Mouse (Mus musculus): Measurements from ENCODE around the gene Ccdc62. TPM values are rescaled to one million over a fixed set of nuclear protein-coding genes. Genes with fewer than 3 reads are reported as not detected.

Ccdc62 gene
- polyA plus RNA-seq, 1 experiment from 2014 or later, result 5.5 TPM

GRCm38 (mm10) chr5:123978131-123978530, 47.7 kb downstream of the Ccdc62 start:
- H3K27ac ChIP-seq (ENCODE audit: low read depth), result no peak overlapping the region; the same call in 1 of the 2 replicates
- H3K4me1 ChIP-seq (replicated peaks; ENCODE audit: control insufficient read depth, insufficient read depth, low read length), result no peaks in the 10 kb centered on the region; the same call in 1 of the 2 replicates
- H3K4me2 ChIP-seq (ENCODE audit: low read length), result 0 out of 2 replicates have a peak overlapping the region, but pooled peaks have one; percentile 11

GRCm38 (mm10) chr5:123979221-123979979, 48.9 kb downstream of the Ccdc62 start:
- Histone ChIP-seq H3K9me3 (ENCODE audit: control insufficient read depth, low read length) (no peaks in the 10 kb centered on the region), H3K9ac (ENCODE audit: low read length) (no peak overlapping the region), H3K27ac (ENCODE audit: low read depth) (no peak overlapping the region)

More at GRCm38 (mm10) chr5:123978131-123978530, 47.7 kb downstream of the Ccdc62 start:
- Histone ChIP-seq H3K4me3 (ENCODE audit: low read depth, low read length) (no peak overlapping the region), H3K27me3 (replicated peaks; ENCODE audit: control insufficient read depth, insufficient read depth, low read length) (peaks cover 17% of the 10 kb centered on the region), H3K9ac (ENCODE audit: low read length) (no peak overlapping the region), H3K9me3 (ENCODE audit: control insufficient read depth, low read length) (no peaks in the 10 kb centered on the region), H3K36me3 (ENCODE audit: control insufficient read depth, insufficient read depth, low read length) (no peaks in the 10 kb centered on the region)
- ATAC-seq (replicated peaks; ENCODE audit: low FRiP score, low TSS enrichment, low read depth), result no peak
- DNase-seq (ENCODE audit: low spot score), result no peak
- WGBS, result 77% methylated on average over 5 of the region's 5 CpGs

GRCm38 (mm10) chr5:123979980-123980369, 49.5 kb downstream of the Ccdc62 start:
- 61% methylated on average over 4 of the region's 4 CpGs for WGBS
- Histone ChIP-seq H3K27ac (ENCODE audit: low read depth) (no peak overlapping the region), H3K4me1 (replicated peaks; ENCODE audit: control insufficient read depth, insufficient read depth, low read length) (no peaks in the 10 kb centered on the region; the same call in 1 of the 2 replicates), H3K4me3 (ENCODE audit: low read depth, low read length) (no peak overlapping the region), H3K9me3 (ENCODE audit: control insufficient read depth, low read length) (no peaks in the 10 kb centered on the region), H3K27me3 (replicated peaks; ENCODE audit: control insufficient read depth, insufficient read depth, low read length) (peaks cover 6% of the 10 kb centered on the region), H3K4me2 (ENCODE audit: low read length) (no peak overlapping the region), H3K36me3 (ENCODE audit: control insufficient read depth, insufficient read depth, low read length) (no peaks in the 10 kb centered on the region), H3K9ac (ENCODE audit: low read length) (no peak overlapping the region)
- DNase-seq (ENCODE audit: low spot score) (no peak), ATAC-seq (replicated peaks; ENCODE audit: low FRiP score, low TSS enrichment, low read depth) (no peak)

More at GRCm38 (mm10) chr5:123979221-123979979, 48.9 kb downstream of the Ccdc62 start:
- Histone ChIP-seq H3K27me3 (replicated peaks; ENCODE audit: control insufficient read depth, insufficient read depth, low read length) (peaks cover 11% of the 10 kb centered on the region), H3K4me3 (ENCODE audit: low read depth, low read length) (no peak overlapping the region), H3K4me2 (ENCODE audit: low read length) (no peak overlapping the region), H3K4me1 (replicated peaks; ENCODE audit: control insufficient read depth, insufficient read depth, low read length) (no peaks in the 10 kb centered on the region; the same call in 1 of the 2 replicates), H3K36me3 (ENCODE audit: control insufficient read depth, insufficient read depth, low read length) (no peaks in the 10 kb centered on the region)
- no peak for ATAC-seq (replicated peaks; ENCODE audit: low FRiP score, low TSS enrichment, low read depth)
- DNase-seq (ENCODE audit: low spot score), result no peak
- WGBS, result 74% methylated on average over 18 of the region's 18 CpGs

GRCm38 (mm10) chr5:123980521-123981249, 50.2 kb downstream of the Ccdc62 start:
- Histone ChIP-seq H3K36me3 (ENCODE audit: control insufficient read depth, insufficient read depth, low read length) (no peaks in the 10 kb centered on the region), H3K4me2 (ENCODE audit: low read length) (no peak overlapping the region)

GRCm38 (mm10) chr5:123981250-123981554, 50.7 kb downstream of the Ccdc62 start:
- H3K27ac ChIP-seq (ENCODE audit: low read depth), result no peak overlapping the region
- H3K4me2 ChIP-seq (ENCODE audit: low read length), result no peak overlapping the region
- H3K9ac ChIP-seq (ENCODE audit: low read length), result no peak overlapping the region
- 78% methylated on average over 6 of the region's 6 CpGs for WGBS
- no peaks in the 10 kb centered on the region for H3K27me3 ChIP-seq (replicated peaks; ENCODE audit: control insufficient read depth, insufficient read depth, low read length)
- DNase-seq (ENCODE audit: low spot score) (no peak), ATAC-seq (replicated peaks; ENCODE audit: low FRiP score, low TSS enrichment, low read depth) (no peak)
- no peaks in the 10 kb centered on the region for H3K9me3 ChIP-seq (ENCODE audit: control insufficient read depth, low read length)
- H3K4me3 ChIP-seq (ENCODE audit: low read depth, low read length), result no peak overlapping the region
- H3K36me3 ChIP-seq (ENCODE audit: control insufficient read depth, insufficient read depth, low read length), result no peaks in the 10 kb centered on the region
- H3K4me1 ChIP-seq (replicated peaks; ENCODE audit: control insufficient read depth, insufficient read depth, low read length), result no peaks in the 10 kb centered on the region; the same call in 1 of the 2 replicates

More at GRCm38 (mm10) chr5:123980521-123981249, 50.2 kb downstream of the Ccdc62 start:
- H3K4me1 ChIP-seq (replicated peaks; ENCODE audit: control insufficient read depth, insufficient read depth, low read length), result no peaks in the 10 kb centered on the region; the same call in 1 of the 2 replicates
- no peaks in the 10 kb centered on the region for H3K27me3 ChIP-seq (replicated peaks; ENCODE audit: control insufficient read depth, insufficient read depth, low read length)
- no peaks in the 10 kb centered on the region for H3K9me3 ChIP-seq (ENCODE audit: control insufficient read depth, low read length)
- DNase-seq (ENCODE audit: low spot score), result no peak
- H3K4me3 ChIP-seq (ENCODE audit: low read depth, low read length), result no peak overlapping the region
- H3K27ac ChIP-seq (ENCODE audit: low read depth), result no peak overlapping the region
- WGBS, result 74% methylated on average over 9 of the region's 9 CpGs
- ATAC-seq (replicated peaks; ENCODE audit: low FRiP score, low TSS enrichment, low read depth), result no peak
- no peak overlapping the region for H3K9ac ChIP-seq (ENCODE audit: low read length)

- 76% methylated on average over 11 of the region's 11 CpGs for WGBS
- Histone ChIP-seq H3K36me3 (ENCODE audit: control insufficient read depth, insufficient read depth, low read length) (no peaks in the 10 kb centered on the region), H3K4me3 (ENCODE audit: low read depth, low read length) (no peak overlapping the region), H3K4me1 (replicated peaks; ENCODE audit: control insufficient read depth, insufficient read depth, low read length) (no peaks in the 10 kb centered on the region; the same call in 1 of the 2 replicates), H3K27ac (ENCODE audit: low read depth) (no peak overlapping the region), H3K4me2 (ENCODE audit: low read length) (no peak overlapping the region), H3K27me3 (replicated peaks; ENCODE audit: control insufficient read depth, insufficient read depth, low read length) (no peaks in the 10 kb centered on the region), H3K9ac (ENCODE audit: low read length) (no peak overlapping the region), H3K9me3 (ENCODE audit: control insufficient read depth, low read length) (no peaks in the 10 kb centered on the region)
- no peak for ATAC-seq (replicated peaks; ENCODE audit: low FRiP score, low TSS enrichment, low read depth)
- DNase-seq (ENCODE audit: low spot score), result no peak
These were observed 52.4 kb downstream of the Ccdc62 start for GRCm38 (mm10) chr5:123982838-123983237.

- Histone ChIP-seq H3K27me3 (replicated peaks; ENCODE audit: control insufficient read depth, insufficient read depth, low read length) (no peaks in the 10 kb centered on the region), H3K4me3 (ENCODE audit: low read depth, low read length) (no peak overlapping the region), H3K9ac (ENCODE audit: low read length) (no peak overlapping the region), H3K4me1 (replicated peaks; ENCODE audit: control insufficient read depth, insufficient read depth, low read length) (no peaks in the 10 kb centered on the region; the same call in 1 of the 2 replicates), H3K4me2 (ENCODE audit: low read length) (no peak overlapping the region), H3K9me3 (ENCODE audit: control insufficient read depth, low read length) (no peaks in the 10 kb centered on the region), H3K36me3 (ENCODE audit: control insufficient read depth, insufficient read depth, low read length) (no peaks in the 10 kb centered on the region), H3K27ac (ENCODE audit: low read depth) (no peak overlapping the region)
- no peak for ATAC-seq (replicated peaks; ENCODE audit: low FRiP score, low TSS enrichment, low read depth)
- no peak for DNase-seq (ENCODE audit: low spot score)
- 65% methylated on average over 9 of the region's 9 CpGs for WGBS
These were observed 55.0 kb downstream of the Ccdc62 start for GRCm38 (mm10) chr5:123985434-123985833.

GRCm38 (mm10) chr5:123986925-123987324, 56.4 kb downstream of the Ccdc62 start:
- 14% methylated on average over 2 of the region's 2 CpGs for WGBS
- H3K9me3 ChIP-seq (ENCODE audit: control insufficient read depth, low read length), result no peaks in the 10 kb centered on the region
- H3K4me1 ChIP-seq (replicated peaks; ENCODE audit: control insufficient read depth, insufficient read depth, low read length), result no peaks in the 10 kb centered on the region
- H3K27ac ChIP-seq (ENCODE audit: low read depth), result peak overlapping the region; percentile 41; the same call in 1 of the 2 replicates
- no peak overlapping the region for H3K4me3 ChIP-seq (ENCODE audit: low read depth, low read length)
- no peak overlapping the region for H3K9ac ChIP-seq (ENCODE audit: low read length)
- ATAC-seq (replicated peaks; ENCODE audit: low FRiP score, low TSS enrichment, low read depth) (peak; percentile 65; the same call in 1 of the 2 replicates), DNase-seq (ENCODE audit: low spot score) (no peak)
- no peak overlapping the region for H3K4me2 ChIP-seq (ENCODE audit: low read length)
- H3K36me3 ChIP-seq (ENCODE audit: control insufficient read depth, insufficient read depth, low read length), result no peaks in the 10 kb centered on the region
- no peaks in the 10 kb centered on the region for H3K27me3 ChIP-seq (replicated peaks; ENCODE audit: control insufficient read depth, insufficient read depth, low read length)
